Mouse (Mus musculus) thymus, adult 2 months (tissue): ENCODE data around the gene Cacnb2.

Source experiments
- CTCF ChIP-seq: fragments of 200-500 bp; IDR thresholded peaks from 2 replicates; pipeline ENCODE4 v1.5.1; 2012; ENCODE audit warnings: mild to moderate bottlenecking, control low read depth, low read length, moderate library complexity, borderline replicate concordance; ENCODE audit not compliant: control insufficient read depth, poor library complexity, insufficient read depth; ENCODE audit errors: extremely low read depth
- POLR2A ChIP-seq: fragments of 200-500 bp; IDR thresholded peaks from 2 replicates; pipeline ENCODE4 v1.6.1; 2012; ENCODE audit warnings: mild to moderate bottlenecking, low read length, control low read depth, moderate library complexity; ENCODE audit not compliant: control insufficient read depth, poor library complexity, insufficient read depth; ENCODE audit errors: extremely low read depth

DNA sequence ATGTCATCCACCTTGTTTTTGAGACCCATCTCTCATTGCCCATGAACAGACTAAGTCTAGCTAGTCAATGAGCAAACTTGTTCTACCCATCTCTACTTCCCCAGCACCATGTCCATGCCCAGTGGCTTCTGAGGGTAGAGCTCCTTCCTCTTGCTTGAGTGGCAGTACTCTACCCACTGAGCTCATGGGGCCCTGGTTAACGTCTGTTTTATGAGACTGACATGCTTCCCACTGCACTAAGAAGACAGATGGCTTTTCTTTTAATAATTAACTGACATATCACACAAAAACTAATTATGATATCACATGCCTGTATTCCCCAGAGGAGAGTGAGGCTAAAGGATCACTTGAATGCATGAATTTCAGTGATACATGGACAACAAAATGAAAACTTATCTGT is 238.4 kb downstream of the Cacnb2 start:
- no peak for TF ChIP-seq POLR2A
- no peak for TF ChIP-seq CTCF
